Mouse (Mus musculus) liver, embryonic 14.5 days (tissue): ENCODE results near the gene Fsd1l. TPM values are rescaled to one million over a fixed set of nuclear protein-coding genes. Genes with fewer than 3 reads are reported as not detected.

Experiments used
- ATAC-seq: fragments of 200-750 bp; cut with Nextera tagmentation; 2 replicates; pipeline ENCODE4 v1.8.0; 2017; ENCODE audit warnings: moderate number of reproducible peaks, mild to moderate bottlenecking, moderate library complexity; ENCODE audit not compliant: insufficient read depth
- DNase-seq, 3 experiments: peaks; one replicate each; pipeline ENCODE4 v3.0.0-alpha.2; 2012 to 2013; ENCODE audit warnings: low read depth in 3 of 3, low spot score in 3 of 3
- H3K27ac ChIP-seq: fragments of 300-500 bp; sonication (generic); 2 replicates; pipeline ENCODE4 v1.5.1; 2014; ENCODE audit warnings: moderate library complexity, mild to moderate bottlenecking, control low read depth, inconsistent platforms
- H3K27me3 ChIP-seq: fragments of 300-500 bp; sonication (generic); 2 replicates; pipeline ENCODE4 v1.6.1; 2014; ENCODE audit warnings: mild to moderate bottlenecking, low read length, moderate library complexity; ENCODE audit not compliant: control insufficient read depth, insufficient read depth
- H3K36me3 ChIP-seq: fragments of 300-500 bp; sonication (generic); replicated peaks from 2 replicates; pipeline ENCODE4 v1.6.1; 2014; ENCODE audit warnings: low read depth; ENCODE audit not compliant: control insufficient read depth, insufficient read depth
- H3K4me1 ChIP-seq, 2 experiments: fragments of 200-500 bp in 1 of 2; fragments of 300-500 bp in 1 of 2; sonication (generic) in 1 of 2; replicated peaks; 2 replicates each; pipeline ENCODE4 v1.6.1; 2012 to 2014; ENCODE audit warnings: antibody characterized with exemption in 1 of 2, inconsistent platforms in 1 of 2, low read length in 1 of 2; ENCODE audit not compliant: control insufficient read depth in 2 of 2, insufficient read depth in 2 of 2
- H3K4me2 ChIP-seq: fragments of 300-500 bp; sonication (generic); 2 replicates; pipeline ENCODE4 v1.6.1; 2014; ENCODE audit warnings: low read depth, mild to moderate bottlenecking, control low read depth, moderate library complexity
- H3K4me3 ChIP-seq, 2 experiments: fragments of 200-500 bp in 1 of 2; fragments of 300-500 bp in 1 of 2; sonication (generic) in 1 of 2; 2 replicates each; pipeline ENCODE4 v1.5.1; 2012 to 2014; ENCODE audit warnings: low read depth in 2 of 2, low read length in 2 of 2, mild to moderate bottlenecking in 2 of 2, control low read depth in 1 of 2, inconsistent platforms in 1 of 2, moderate library complexity in 1 of 2; ENCODE audit not compliant: insufficient read depth in 1 of 2
- H3K9ac ChIP-seq: fragments of 300-500 bp; sonication (generic); replicated peaks from 2 replicates; pipeline ENCODE4 v1.6.1; 2014; ENCODE audit warnings: mild to moderate bottlenecking, control low read depth, moderate library complexity
- H3K9me3 ChIP-seq: fragments of 300-500 bp; sonication (generic); 2 replicates; pipeline ENCODE4 v1.6.1; 2016; ENCODE audit warnings: low read length, mixed read lengths; ENCODE audit not compliant: control insufficient read depth
- CTCF ChIP-seq: IDR thresholded peaks from 2 replicates; pipeline ENCODE4 v1.5.1; 2016; ENCODE audit warnings: antibody characterized with exemption, low read depth, control low read depth
- EP300 ChIP-seq: IDR thresholded peaks from 2 replicates; pipeline ENCODE4 v1.6.1; 2016; ENCODE audit warnings: antibody characterized with exemption, low read depth
- WGBS: fragments of 180-500 bp; shearing (Covaris S2); extraction: QIAGEN DNeasy Blood & Tissue Kit; methylation state at CpG from one replicate; pipeline ENCODE4 v1.1.7; 2014; ENCODE audit not compliant: insufficient replicate concordance; 5-methylcytosine and 5-hydroxymethylcytosine counted together
- polyA plus RNA-seq, 2 experiments: library from polyadenylated mRNA; depleted of rRNA in 1 of 2; stranded (reverse) in 1 of 2; unstranded in 1 of 2; fragments of >200 nt; fragmentation: Nextera tagmentation in 1 of 2; extraction: Ambion mirVana in 1 of 2; gene quantifications; 2 replicates each; pipeline versions ENCODE4 v1.2.1 to v1.2.3; 2012 to 2014

Fsd1l gene
- polyA plus RNA-seq, 2 experiments, result 0.47 to 0.53 TPM

DNA sequence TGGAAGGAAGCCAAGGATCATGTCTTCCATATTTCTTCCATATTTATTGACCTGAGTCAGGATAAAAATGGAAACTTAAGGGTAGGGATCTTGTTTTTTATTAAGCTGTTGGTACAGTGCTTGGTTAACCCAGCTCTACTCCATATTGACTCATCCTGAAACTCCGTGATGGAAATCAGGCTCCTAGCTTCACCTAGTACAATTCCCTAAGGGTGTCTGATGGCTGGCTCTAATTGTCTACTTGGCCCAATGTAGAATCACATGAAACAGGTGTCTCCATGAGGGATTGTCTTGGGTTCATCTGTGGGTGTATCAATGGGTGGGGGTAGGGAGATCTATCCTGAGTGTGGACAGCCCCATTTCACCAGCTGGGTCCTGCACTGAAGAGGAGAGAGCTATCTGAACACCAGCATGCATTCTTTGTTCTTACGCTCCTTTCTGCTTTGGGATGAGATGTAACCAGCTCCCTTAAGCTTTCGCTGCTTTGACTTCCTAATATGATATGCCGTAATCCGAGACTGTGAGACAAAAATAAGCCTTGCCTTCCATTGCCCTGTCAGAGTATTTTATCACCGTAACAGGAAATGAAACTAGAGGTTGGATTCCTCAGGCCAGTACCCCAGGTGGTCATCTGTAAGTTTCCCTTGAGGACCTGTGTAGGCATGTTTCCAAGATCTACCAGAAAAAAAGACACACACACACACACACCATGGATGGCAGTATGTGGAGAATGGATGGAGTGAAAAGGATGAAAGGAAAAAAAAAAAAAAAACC, 79.5 kb downstream of the Fsd1l start:
- Histone ChIP-seq H3K27ac (no peak overlapping the region), H3K36me3 (no peaks in the 10 kb centered on the region), H3K4me3 (no peak overlapping the region), H3K27me3 (no peaks in the 10 kb centered on the region), H3K4me2 (no peak overlapping the region), H3K9ac (no peak overlapping the region), H3K9me3 (no peaks in the 10 kb centered on the region), H3K4me1 (peaks cover 0 to 2% of the 10 kb centered on the region in 2 experiments; a peak in 1 of 4 replicates)
- TF ChIP-seq EP300 (no peak), CTCF (no peak)
- DNase-seq, result no peak
- 66% methylated on average over 6 of the region's 6 CpGs for WGBS
- ATAC-seq, result no peak

DNA sequence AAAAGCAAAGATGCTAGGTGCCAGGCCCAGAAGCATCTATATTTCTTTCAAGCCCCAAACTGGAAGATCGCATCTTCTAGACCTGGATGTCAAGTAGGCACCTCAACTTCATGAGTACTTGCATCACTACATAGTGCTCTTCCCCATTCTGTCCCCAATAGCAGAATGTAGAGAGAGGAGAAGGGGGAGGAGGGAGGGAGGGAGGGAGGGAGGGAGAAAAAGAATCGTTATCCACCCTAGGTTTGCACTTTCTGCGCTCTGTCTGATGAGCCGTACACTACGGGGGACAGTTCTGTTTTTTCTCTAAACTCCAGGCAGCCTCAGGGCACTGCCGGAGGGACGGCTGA, 82.4 kb downstream of the Fsd1l start, which contains the start of gene Fktn:
Fktn (plus strand) TSS at position 295 of the 347 bp plus-strand sequence.
- peak within 1 kb of the TSS; percentile 69 for H3K4me2 ChIP-seq
- no peak for TF ChIP-seq CTCF
- no peak for TF ChIP-seq EP300
- H3K9ac ChIP-seq, result peak within 1 kb of the TSS; percentile 75
- H3K27ac ChIP-seq, result no peak within 1 kb of the TSS
- peak within 1 kb of the TSS; percentile 76 to 82 for H3K4me3 ChIP-seq
- no peaks in the 10 kb centered on the region for H3K27me3 ChIP-seq
- no peaks in the 10 kb centered on the region for H3K9me3 ChIP-seq
- 18% methylated on average over 7 of the region's 7 CpGs for WGBS
- ATAC-seq, result peak; percentile 64
- H3K4me1 ChIP-seq, result peaks cover 0 to 2% of the 10 kb centered on the region in 2 experiments; a peak in 1 of 4 replicates
- no peaks in the 10 kb centered on the region for H3K36me3 ChIP-seq
- DNase-seq, result no peak

GRCm38 (mm10) chr4:53714051-53714814, 83.0 kb downstream of the Fsd1l start:
- no peaks in the 10 kb centered on the region for H3K36me3 ChIP-seq
- peak overlapping the region; percentile 76 to 82 for H3K4me3 ChIP-seq
- 8% methylated on average over 58 of the region's 58 CpGs for WGBS
- peak; percentile 87 for ATAC-seq
- H3K27ac ChIP-seq, result no peak overlapping the region
- H3K9ac ChIP-seq, result peak overlapping the region; percentile 75
- H3K27me3 ChIP-seq, result no peaks in the 10 kb centered on the region
- TF ChIP-seq CTCF (no peak), EP300 (no peak)
- H3K4me1 ChIP-seq, result peaks cover 0 to 2% of the 10 kb centered on the region in 2 experiments; a peak in 1 of 4 replicates
- peak; percentile 77 to 83 (median 80) for DNase-seq
- H3K9me3 ChIP-seq, result no peaks in the 10 kb centered on the region
- H3K4me2 ChIP-seq, result peak overlapping the region; percentile 69

- Histone ChIP-seq H3K4me2 (no peak overlapping the region), H3K9me3 (no peaks in the 10 kb centered on the region), H3K9ac (no peak overlapping the region), H3K4me3 (no peak overlapping the region), H3K27me3 (no peaks in the 10 kb centered on the region), H3K27ac (no peak overlapping the region), H3K4me1 (peaks cover 0 to 2% of the 10 kb centered on the region in 2 experiments; a peak in 1 of 4 replicates), H3K36me3 (no peaks in the 10 kb centered on the region)
- DNase-seq (no peak), ATAC-seq (no peak)
- TF ChIP-seq EP300 (no peak), CTCF (peak; percentile 67)
These were observed 84.7 kb downstream of the Fsd1l start for GRCm38 (mm10) chr4:53715977-53716376.

DNA sequence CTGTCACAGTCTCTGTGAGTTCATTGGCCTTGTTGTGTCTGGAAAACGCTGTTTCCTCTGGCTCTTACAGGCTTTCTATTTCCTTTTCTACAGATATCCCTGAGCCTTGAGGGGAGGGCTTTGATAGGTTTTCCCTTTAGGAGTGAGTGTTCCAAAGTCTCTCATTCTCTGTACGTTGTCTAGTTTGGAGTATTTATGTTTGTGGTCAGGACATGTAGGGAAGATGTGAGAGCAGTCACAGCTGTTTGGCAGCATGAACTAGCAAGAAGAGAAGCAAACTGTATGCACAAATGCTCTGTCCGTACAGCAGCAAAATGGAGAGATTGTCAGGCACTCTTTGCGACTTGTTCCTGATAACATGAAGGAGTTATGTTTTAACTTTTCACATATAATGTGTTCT, 86.3 kb downstream of the Fsd1l start:
- no peak for DNase-seq
- H3K4me2 ChIP-seq, result no peak overlapping the region
- peaks cover 0 to 2% of the 10 kb centered on the region in 2 experiments; a peak in 1 of 4 replicates for H3K4me1 ChIP-seq
- H3K27me3 ChIP-seq, result no peaks in the 10 kb centered on the region
- ATAC-seq, result no peak
- no peak overlapping the region for H3K9ac ChIP-seq
- 59% methylated on average over 4 of the region's 4 CpGs for WGBS
- H3K4me3 ChIP-seq, result no peak overlapping the region
- no peaks in the 10 kb centered on the region for H3K9me3 ChIP-seq
- H3K27ac ChIP-seq, result no peak overlapping the region
- H3K36me3 ChIP-seq, result no peaks in the 10 kb centered on the region
- TF ChIP-seq CTCF (no peak), EP300 (no peak)
